Mouse (Mus musculus) lung, adult 2 months (tissue): ENCODE data around the gene Trp53rka.

Source experiments
- CTCF ChIP-seq: fragments of 200-500 bp; IDR thresholded peaks from 2 replicates; pipeline ENCODE4 v1.5.1; 2011; ENCODE audit warnings: mild to moderate bottlenecking, low read length, control low read depth; ENCODE audit not compliant: insufficient read depth
- POLR2A ChIP-seq: fragments of 200-500 bp; IDR thresholded peaks from 2 replicates; pipeline ENCODE4 v1.6.1; 2011; ENCODE audit warnings: low read depth, mild to moderate bottlenecking, control low read depth, low read length, borderline replicate concordance; ENCODE audit errors: extremely low read depth

- TF ChIP-seq CTCF, result no peak
- TF ChIP-seq POLR2A, result no peak
Measured at GRCm38 (mm10) chr2:165444861-165445260, 48.3 kb downstream of the Trp53rka start.
